Mouse (Mus musculus) bone marrow macrophage, adult 2 months (primary cell): ENCODE measurements around the gene Tex9.

ENCODE experiments used
- CTCF ChIP-seq: IDR thresholded peaks from 2 replicates; pipeline ENCODE4 v1.5.1; 2012; ENCODE audit warnings: low read depth, mild to moderate bottlenecking, low read length, moderate library complexity
- POLR2A ChIP-seq: IDR thresholded peaks from 2 replicates; pipeline ENCODE4 v1.6.1; 2012; ENCODE audit warnings: mild to moderate bottlenecking, low read depth, low read length, borderline replicate concordance

DNA sequence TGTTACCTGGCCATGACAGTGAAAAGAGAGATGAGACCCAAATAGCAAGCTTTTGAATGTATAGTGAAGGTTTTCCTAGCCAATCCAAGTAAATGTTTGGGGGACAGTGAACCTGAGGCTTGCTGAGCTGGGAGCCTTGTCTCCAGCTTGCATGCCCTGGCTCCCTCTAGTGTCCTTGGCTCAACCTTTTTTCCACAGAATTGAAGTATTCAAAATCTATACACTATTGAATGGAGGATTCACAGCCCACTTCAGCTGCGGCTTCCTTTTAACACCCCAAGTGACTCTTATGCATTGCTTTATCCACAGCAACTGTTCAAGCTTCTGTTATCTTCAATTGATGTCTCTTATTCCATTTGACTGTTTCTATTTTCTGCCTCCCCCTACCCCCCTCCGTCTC is 80.3 kb downstream of the Tex9 start:
- no peak for TF ChIP-seq CTCF
- no peak for TF ChIP-seq POLR2A
